Mouse (Mus musculus): Measurements from ENCODE around the gene Plscr4.

DNA sequence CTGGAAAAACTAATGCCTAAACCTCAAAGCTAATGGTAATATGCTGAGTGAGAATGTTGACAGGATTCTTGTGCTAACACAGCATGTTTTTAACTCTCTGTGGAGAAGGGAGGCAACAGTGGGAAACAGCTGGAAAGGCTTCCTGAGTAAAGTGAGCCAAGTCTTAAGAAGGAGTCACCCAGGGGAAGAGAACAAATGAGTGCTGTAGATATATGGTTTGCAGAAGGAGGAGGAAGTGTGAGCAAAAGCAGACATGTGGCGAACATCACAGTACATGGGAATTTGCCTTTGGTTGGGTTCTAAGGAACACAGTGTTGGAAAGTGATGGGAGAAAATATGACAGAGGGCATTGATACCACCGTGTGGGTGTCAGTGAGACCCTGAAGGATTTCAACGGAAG, 43.5 kb upstream of the Plscr4 start:
- TF ChIP-seq CTCF (IDR thresholded peaks at IDR 0.05; ENCODE audit: insufficient read depth, low read depth, low read length), result no peak
- TF ChIP-seq POLR2A (IDR thresholded peaks at IDR 0.05; ENCODE audit: insufficient read depth, low read depth, low read length), result no peak
